Mouse (Mus musculus): ENCODE measurements at regions not wholly inside any gene's neighbourhood (a gene's known extent, or its start where the extent isn't known, plus 50 kb on each side); places are given as distances from the start of the nearest gene placed in this dataset.

DNA sequence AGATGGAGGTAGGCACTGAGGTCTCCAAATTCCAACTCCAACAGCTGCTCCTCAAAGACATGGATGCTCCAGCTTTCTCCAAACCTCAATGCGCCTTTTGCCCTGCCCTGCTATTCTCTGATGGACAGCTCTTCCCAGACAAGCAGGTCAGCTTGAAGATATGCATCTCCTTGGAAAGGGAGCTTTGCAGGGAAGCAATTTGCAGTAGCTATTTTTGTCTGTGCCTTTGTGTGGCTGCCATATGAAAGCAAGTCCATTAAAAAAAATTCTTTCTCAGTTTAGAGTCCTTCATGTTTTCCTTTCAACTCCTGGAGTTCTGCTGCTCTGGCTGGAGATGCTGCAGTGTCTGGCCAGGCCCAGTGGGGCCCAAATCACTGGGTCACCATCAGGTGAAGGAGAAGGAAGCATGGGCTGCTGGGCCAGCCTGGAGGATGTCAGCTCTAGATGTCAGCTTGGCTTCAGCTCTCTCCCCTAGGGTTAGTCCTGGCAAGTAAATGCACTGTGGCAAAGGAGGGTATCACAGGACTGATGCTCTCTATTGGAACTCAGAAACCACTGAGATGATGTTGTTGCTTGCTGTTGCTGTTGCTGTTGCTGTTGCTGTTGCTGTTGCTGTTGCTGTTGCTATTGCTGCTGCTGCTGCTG is 240.5 kb upstream of the Gm21798 start:
- H3K4me3 ChIP-seq (ENCODE audit: low read depth, low read length) = no peak overlapping the region
- H3K9me3 ChIP-seq (ENCODE audit: control insufficient read depth, low read length) = no peaks in the 10 kb centered on the region
- no peak overlapping the region for H3K4me2 ChIP-seq (ENCODE audit: low read depth)
- 87% methylated on average over 1 of the region's 1 CpGs for WGBS
- ATAC-seq (ENCODE audit: insufficient read depth, low FRiP score, low TSS enrichment) (no peak), DNase-seq (ENCODE audit: low spot score) (no peak)
- H3K9ac ChIP-seq (ENCODE audit: low read length) = no peak overlapping the region
- no peaks in the 10 kb centered on the region for H3K27me3 ChIP-seq (ENCODE audit: control insufficient read depth, insufficient read depth, low read length)
- no peak overlapping the region for H3K27ac ChIP-seq (ENCODE audit: low read depth, low read length)
- H3K4me1 ChIP-seq (ENCODE audit: control insufficient read depth, insufficient read depth, low read length) = no peaks in the 10 kb centered on the region
- no peaks in the 10 kb centered on the region for H3K36me3 ChIP-seq (ENCODE audit: control insufficient read depth, insufficient read depth, low read length)

DNA sequence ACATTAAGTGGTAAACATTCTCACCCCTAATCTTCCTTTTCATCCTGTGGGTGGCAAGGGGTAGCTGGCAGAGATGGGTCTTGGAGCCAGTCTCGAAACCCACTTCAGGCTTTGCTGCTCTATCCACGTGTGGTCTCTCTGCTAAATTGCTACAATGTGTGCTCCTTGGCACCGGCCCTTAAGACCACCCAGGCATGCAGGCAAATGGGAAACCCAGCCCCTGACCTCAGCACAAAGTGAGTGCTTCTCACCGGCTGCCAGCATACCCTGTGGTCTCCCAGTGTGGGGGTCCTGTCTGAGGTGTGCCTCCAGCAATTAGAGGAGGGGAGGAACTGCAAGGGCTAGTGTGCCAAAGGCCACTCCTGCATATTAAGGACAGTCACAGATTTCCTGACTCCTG is 238.5 kb upstream of the Gm21798 start:
- Histone ChIP-seq H3K36me3 (ENCODE audit: control insufficient read depth, insufficient read depth, low read length) (no peaks in the 10 kb centered on the region), H3K27ac (ENCODE audit: low read depth, low read length) (no peak overlapping the region), H3K27me3 (ENCODE audit: control insufficient read depth, insufficient read depth, low read length) (no peaks in the 10 kb centered on the region), H3K4me3 (ENCODE audit: low read depth, low read length) (no peak overlapping the region), H3K9me3 (ENCODE audit: control insufficient read depth, low read length) (no peaks in the 10 kb centered on the region), H3K4me1 (ENCODE audit: control insufficient read depth, insufficient read depth, low read length) (no peaks in the 10 kb centered on the region), H3K4me2 (ENCODE audit: low read depth) (no peak overlapping the region), H3K9ac (ENCODE audit: low read length) (no peak overlapping the region)
- 35% methylated on average over 4 of the region's 4 CpGs for WGBS
- ATAC-seq (ENCODE audit: insufficient read depth, low FRiP score, low TSS enrichment) = no peak
- peak; percentile 20 for DNase-seq (ENCODE audit: low spot score)

GRCm38 (mm10) chr15:64580481-64580880 is 237.0 kb upstream of the Gm21798 start:
- Histone ChIP-seq H3K4me1 (ENCODE audit: control insufficient read depth, insufficient read depth, low read length) (no peaks in the 10 kb centered on the region), H3K4me3 (ENCODE audit: low read depth, low read length) (no peak overlapping the region), H3K36me3 (ENCODE audit: control insufficient read depth, insufficient read depth, low read length) (no peaks in the 10 kb centered on the region), H3K9me3 (ENCODE audit: control insufficient read depth, low read length) (no peaks in the 10 kb centered on the region), H3K27ac (ENCODE audit: low read depth, low read length) (no peak overlapping the region), H3K9ac (ENCODE audit: low read length) (no peak overlapping the region), H3K27me3 (ENCODE audit: control insufficient read depth, insufficient read depth, low read length) (no peaks in the 10 kb centered on the region), H3K4me2 (ENCODE audit: low read depth) (no peak overlapping the region)
- DNase-seq (ENCODE audit: low spot score) = no peak
- 74% methylated on average over 1 of the region's 1 CpGs for WGBS
- ATAC-seq (ENCODE audit: insufficient read depth, low FRiP score, low TSS enrichment) = no peak

DNA sequence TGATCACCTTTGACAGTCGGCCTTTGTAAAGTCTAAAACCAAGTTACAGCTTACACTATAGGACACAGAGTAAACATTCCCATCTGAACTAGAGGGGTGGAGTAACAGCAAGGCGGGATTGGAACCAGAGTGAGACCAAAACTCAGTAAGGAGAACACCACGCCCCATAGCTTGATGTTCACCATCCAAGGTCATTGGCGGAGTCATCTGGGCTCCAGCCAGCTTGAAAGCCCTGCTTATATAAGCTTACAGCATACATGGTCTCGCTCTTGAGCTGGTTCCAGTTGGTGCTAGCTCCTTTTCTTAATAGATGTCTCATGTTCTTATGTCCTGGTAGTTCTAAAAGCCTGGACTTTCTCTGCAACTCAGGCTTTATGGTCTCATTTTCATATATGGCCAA is 236.4 kb upstream of the Gm21798 start:
- Histone ChIP-seq H3K4me1 (ENCODE audit: control insufficient read depth, insufficient read depth, low read length) (no peaks in the 10 kb centered on the region), H3K27ac (ENCODE audit: low read depth, low read length) (no peak overlapping the region), H3K4me3 (ENCODE audit: low read depth, low read length) (no peak overlapping the region), H3K27me3 (ENCODE audit: control insufficient read depth, insufficient read depth, low read length) (no peaks in the 10 kb centered on the region), H3K9me3 (ENCODE audit: control insufficient read depth, low read length) (no peaks in the 10 kb centered on the region), H3K36me3 (ENCODE audit: control insufficient read depth, insufficient read depth, low read length) (no peaks in the 10 kb centered on the region), H3K9ac (ENCODE audit: low read length) (no peak overlapping the region), H3K4me2 (ENCODE audit: low read depth) (no peak overlapping the region)
- ATAC-seq (ENCODE audit: insufficient read depth, low FRiP score, low TSS enrichment) (no peak), DNase-seq (ENCODE audit: low spot score) (no peak)
- WGBS = 89% methylated on average over 5 of the region's 5 CpGs

- no peak overlapping the region for H3K9ac ChIP-seq (ENCODE audit: low read length)
- DNase-seq (ENCODE audit: low spot score) (no peak), ATAC-seq (ENCODE audit: insufficient read depth, low FRiP score, low TSS enrichment) (no peak)
- H3K4me3 ChIP-seq (ENCODE audit: low read depth, low read length) = no peak overlapping the region
- no peaks in the 10 kb centered on the region for H3K4me1 ChIP-seq (ENCODE audit: control insufficient read depth, insufficient read depth, low read length)
- no peaks in the 10 kb centered on the region for H3K27me3 ChIP-seq (ENCODE audit: control insufficient read depth, insufficient read depth, low read length)
- no peak overlapping the region for H3K27ac ChIP-seq (ENCODE audit: low read depth, low read length)
- no peaks in the 10 kb centered on the region for H3K9me3 ChIP-seq (ENCODE audit: control insufficient read depth, low read length)
- WGBS = 90% methylated on average over 6 of the region's 6 CpGs
- no peaks in the 10 kb centered on the region for H3K36me3 ChIP-seq (ENCODE audit: control insufficient read depth, insufficient read depth, low read length)
- H3K4me2 ChIP-seq (ENCODE audit: low read depth) = no peak overlapping the region
These were observed 233.4 kb upstream of the Gm21798 start for GRCm38 (mm10) chr15:64584129-64584528.

DNA sequence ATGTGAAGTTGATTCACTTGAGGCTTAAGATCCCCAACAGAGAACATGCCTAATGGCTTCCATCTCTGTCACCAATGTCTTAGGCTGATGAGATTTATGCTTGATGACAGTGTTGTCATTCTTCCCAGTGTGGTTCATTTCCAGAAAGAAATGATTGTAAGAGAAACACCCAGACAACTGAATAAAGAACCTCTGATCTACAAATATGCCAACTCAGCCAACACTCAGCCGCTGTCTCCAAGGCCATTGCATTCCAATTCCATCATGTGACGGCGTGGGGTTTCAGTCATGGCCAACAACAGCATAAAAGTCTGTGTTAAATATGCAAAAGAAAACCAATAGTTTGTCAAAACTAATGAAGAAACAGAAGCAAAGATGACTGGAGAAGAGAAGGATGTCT is 230.7 kb upstream of the Gm21798 start:
- WGBS = 93% methylated on average over 3 of the region's 3 CpGs

GRCm38 (mm10) chr15:64590092-64590881 is 227.2 kb upstream of the Gm21798 start:
- Histone ChIP-seq H3K4me1 (ENCODE audit: control insufficient read depth, insufficient read depth, low read length) (no peaks in the 10 kb centered on the region), H3K4me3 (ENCODE audit: low read depth, low read length) (no peak overlapping the region), H3K9ac (ENCODE audit: low read length) (no peak overlapping the region), H3K9me3 (ENCODE audit: control insufficient read depth, low read length) (no peaks in the 10 kb centered on the region), H3K4me2 (ENCODE audit: low read depth) (no peak overlapping the region), H3K27me3 (ENCODE audit: control insufficient read depth, insufficient read depth, low read length) (no peaks in the 10 kb centered on the region), H3K36me3 (ENCODE audit: control insufficient read depth, insufficient read depth, low read length) (no peaks in the 10 kb centered on the region), H3K27ac (ENCODE audit: low read depth, low read length) (peak overlapping the region; percentile 39; the same call in 1 of the 2 replicates)
- 77% methylated on average over 1 of the region's 1 CpGs for WGBS
- peak; percentile 68 for ATAC-seq (ENCODE audit: insufficient read depth, low FRiP score, low TSS enrichment)
- DNase-seq (ENCODE audit: low spot score) = no peak

More for the DNA sequence above, 230.7 kb upstream of the Gm21798 start:
- Histone ChIP-seq H3K9ac (ENCODE audit: low read length) (no peak overlapping the region), H3K4me1 (ENCODE audit: control insufficient read depth, insufficient read depth, low read length) (no peaks in the 10 kb centered on the region), H3K9me3 (ENCODE audit: control insufficient read depth, low read length) (no peaks in the 10 kb centered on the region), H3K36me3 (ENCODE audit: control insufficient read depth, insufficient read depth, low read length) (no peaks in the 10 kb centered on the region), H3K27me3 (ENCODE audit: control insufficient read depth, insufficient read depth, low read length) (no peaks in the 10 kb centered on the region), H3K4me3 (ENCODE audit: low read depth, low read length) (no peak overlapping the region), H3K4me2 (ENCODE audit: low read depth) (no peak overlapping the region), H3K27ac (ENCODE audit: low read depth, low read length) (no peak overlapping the region)
- ATAC-seq (ENCODE audit: insufficient read depth, low FRiP score, low TSS enrichment) = no peak
- no peak for DNase-seq (ENCODE audit: low spot score)

- ATAC-seq (ENCODE audit: insufficient read depth, low FRiP score, low TSS enrichment) = no peak
- Histone ChIP-seq H3K36me3 (ENCODE audit: control insufficient read depth, insufficient read depth, low read length) (no peaks in the 10 kb centered on the region), H3K4me2 (ENCODE audit: low read depth) (no peak overlapping the region), H3K4me1 (ENCODE audit: control insufficient read depth, insufficient read depth, low read length) (no peaks in the 10 kb centered on the region), H3K4me3 (ENCODE audit: low read depth, low read length) (no peak overlapping the region), H3K27me3 (ENCODE audit: control insufficient read depth, insufficient read depth, low read length) (no peaks in the 10 kb centered on the region), H3K9me3 (ENCODE audit: control insufficient read depth, low read length) (no peaks in the 10 kb centered on the region), H3K27ac (ENCODE audit: low read depth, low read length) (no peak overlapping the region), H3K9ac (ENCODE audit: low read length) (no peak overlapping the region)
- 66% methylated on average over 4 of the region's 4 CpGs for WGBS
- no peak for DNase-seq (ENCODE audit: low spot score)
These were observed 204.0 kb upstream of the Gm21798 start for GRCm38 (mm10) chr15:64613503-64613902.

- ATAC-seq (ENCODE audit: insufficient read depth, low FRiP score, low TSS enrichment) (no peak), DNase-seq (ENCODE audit: low spot score) (no peak)
- H3K4me1 ChIP-seq (ENCODE audit: control insufficient read depth, insufficient read depth, low read length) = no peaks in the 10 kb centered on the region
- H3K27me3 ChIP-seq (ENCODE audit: control insufficient read depth, insufficient read depth, low read length) = no peaks in the 10 kb centered on the region
- no peaks in the 10 kb centered on the region for H3K36me3 ChIP-seq (ENCODE audit: control insufficient read depth, insufficient read depth, low read length)
- no peak overlapping the region for H3K4me3 ChIP-seq (ENCODE audit: low read depth, low read length)
- no peak overlapping the region for H3K4me2 ChIP-seq (ENCODE audit: low read depth)
- WGBS = 69% methylated on average over 3 of the region's 3 CpGs
- no peaks in the 10 kb centered on the region for H3K9me3 ChIP-seq (ENCODE audit: control insufficient read depth, low read length)
- no peak overlapping the region for H3K27ac ChIP-seq (ENCODE audit: low read depth, low read length)
- H3K9ac ChIP-seq (ENCODE audit: low read length) = no peak overlapping the region
These were observed 199.0 kb upstream of the Gm21798 start for GRCm38 (mm10) chr15:64618471-64618870.

Measured in neural tube, embryonic 11.5 days (tissue).